Mouse (Mus musculus) neural tube, embryonic 14.5 days (tissue): ENCODE measurements at regions not wholly inside any gene's neighbourhood (a gene's known extent, or its start where the extent isn't known, plus 50 kb on each side); places are given as distances from the start of the nearest gene placed in this dataset.

Experiments
- ATAC-seq: fragments of 200-750 bp; cut with Nextera tagmentation; 2 replicates; pipeline ENCODE4 v1.8.0; 2017; ENCODE audit warnings: low read depth, mild to moderate bottlenecking, moderate TSS enrichment, moderate library complexity
- H3K27ac ChIP-seq: fragments of 300-500 bp; sonication (generic); 2 replicates; pipeline ENCODE4 v1.5.1; 2014; ENCODE audit warnings: low read depth, mild to moderate bottlenecking, control low read depth, low read length, moderate library complexity, mixed read lengths
- H3K27me3 ChIP-seq: fragments of 300-500 bp; sonication (generic); 2 replicates; pipeline ENCODE4 v1.6.1; 2014; ENCODE audit warnings: low read length; ENCODE audit not compliant: control insufficient read depth, insufficient read depth
- H3K36me3 ChIP-seq: fragments of 300-500 bp; sonication (generic); 2 replicates; pipeline ENCODE4 v1.6.1; 2014; ENCODE audit warnings: low read length, mixed read lengths; ENCODE audit not compliant: control insufficient read depth, insufficient read depth
- H3K4me1 ChIP-seq: fragments of 300-500 bp; sonication (generic); 2 replicates; pipeline ENCODE4 v1.6.1; 2014; ENCODE audit warnings: low read length; ENCODE audit not compliant: control insufficient read depth, insufficient read depth
- H3K4me2 ChIP-seq: fragments of 300-500 bp; sonication (generic); 2 replicates; pipeline ENCODE4 v1.6.1; 2014; ENCODE audit warnings: mild to moderate bottlenecking, low read depth, low read length, control low read depth
- H3K4me3 ChIP-seq: fragments of 300-500 bp; sonication (generic); 2 replicates; pipeline ENCODE4 v1.5.1; 2014; ENCODE audit warnings: low read depth, low read length, control low read depth, mixed read lengths
- H3K9ac ChIP-seq: fragments of 300-500 bp; sonication (generic); replicated peaks from 2 replicates; pipeline ENCODE4 v1.6.1; 2014; ENCODE audit warnings: low read depth, mild to moderate bottlenecking, control low read depth, low read length, mixed read lengths
- H3K9me3 ChIP-seq: fragments of 300-500 bp; sonication (generic); 2 replicates; pipeline ENCODE4 v1.6.1; 2016; ENCODE audit warnings: low read length; ENCODE audit not compliant: control insufficient read depth
- WGBS: fragments of 180-500 bp; shearing (Covaris S2); extraction: QIAGEN DNeasy Blood & Tissue Kit; methylation state at CpG from one replicate; pipeline ENCODE4 v1.1.7; 2014; 5-methylcytosine and 5-hydroxymethylcytosine counted together

DNA sequence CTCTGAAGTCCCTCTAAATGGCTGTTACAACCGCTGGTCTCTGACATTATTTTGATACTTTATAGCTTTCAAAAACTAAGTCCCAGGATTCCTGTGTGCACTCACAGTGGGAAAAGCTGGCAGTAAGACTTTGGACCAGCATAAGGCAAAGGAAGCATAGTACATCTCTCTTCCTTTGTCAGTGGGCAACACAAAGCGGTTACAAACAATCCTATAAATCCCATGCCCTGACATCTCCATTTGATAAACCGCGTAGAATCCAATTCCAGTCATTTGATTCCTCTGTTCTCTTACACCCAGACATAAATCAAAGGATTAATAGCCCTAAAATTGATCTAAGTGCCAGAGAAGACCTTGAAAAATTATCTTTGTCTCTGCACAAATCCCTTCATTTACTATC, 240.7 kb upstream of the Actbl2 start:
- no peak for ATAC-seq
- no peak overlapping the region for H3K9ac ChIP-seq
- no peak overlapping the region for H3K4me2 ChIP-seq
- no peaks in the 10 kb centered on the region for H3K36me3 ChIP-seq
- H3K4me1 ChIP-seq = no peaks in the 10 kb centered on the region
- H3K27ac ChIP-seq = no peak overlapping the region
- no peaks in the 10 kb centered on the region for H3K9me3 ChIP-seq
- WGBS = 20% methylated on average over 4 of the region's 4 CpGs
- no peaks in the 10 kb centered on the region for H3K27me3 ChIP-seq
- H3K4me3 ChIP-seq = no peak overlapping the region

DNA sequence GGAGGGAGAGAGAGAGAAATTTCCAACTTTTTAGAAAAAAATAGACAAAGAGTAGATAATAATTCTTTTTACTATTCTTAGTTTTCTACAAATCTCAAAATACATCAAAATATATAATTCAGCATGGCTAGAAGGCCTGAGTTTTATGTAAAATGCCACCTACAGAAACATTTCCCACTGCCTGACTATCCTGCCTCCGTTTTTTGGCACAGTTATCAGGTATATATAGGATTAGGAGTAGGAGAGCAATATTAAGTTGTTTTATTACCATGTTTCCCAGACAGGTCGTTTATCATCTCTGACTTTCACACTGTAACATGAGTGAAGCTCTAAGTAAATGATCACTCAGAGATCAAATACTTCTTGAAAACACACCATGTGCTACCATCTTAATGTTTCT, 224.7 kb upstream of the Actbl2 start:
- no peaks in the 10 kb centered on the region for H3K36me3 ChIP-seq

DNA sequence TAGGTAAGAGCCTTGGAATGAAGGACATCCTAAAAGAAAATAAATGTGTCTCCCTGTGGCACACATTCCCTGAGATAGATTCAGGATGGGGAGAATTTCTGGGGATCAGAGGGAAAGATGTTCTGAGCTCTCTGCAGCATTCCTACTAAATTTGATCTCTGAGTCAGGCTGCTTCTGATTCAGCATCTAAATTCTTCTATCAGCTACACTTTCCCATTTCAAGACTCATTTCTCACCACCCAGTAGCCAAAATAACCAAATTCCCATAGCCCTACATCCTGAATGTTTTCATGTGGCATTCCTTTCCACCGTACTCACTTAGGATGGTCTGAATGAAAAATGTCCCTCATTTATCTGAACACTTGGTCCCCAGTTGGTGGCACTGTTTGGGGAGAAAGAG, 223.2 kb upstream of the Actbl2 start:
- Histone ChIP-seq H3K36me3 (no peaks in the 10 kb centered on the region), H3K9ac (no peak overlapping the region), H3K4me2 (no peak overlapping the region), H3K27me3 (no peaks in the 10 kb centered on the region), H3K4me3 (no peak overlapping the region), H3K27ac (no peak overlapping the region), H3K9me3 (no peaks in the 10 kb centered on the region), H3K4me1 (no peaks in the 10 kb centered on the region)
- no peak for ATAC-seq
- WGBS = 70% methylated on average over 1 of the region's 1 CpGs

More for the DNA sequence above, 224.7 kb upstream of the Actbl2 start:
- Histone ChIP-seq H3K4me2 (no peak overlapping the region), H3K4me3 (no peak overlapping the region), H3K27ac (no peak overlapping the region), H3K27me3 (no peaks in the 10 kb centered on the region), H3K4me1 (no peaks in the 10 kb centered on the region), H3K9me3 (no peaks in the 10 kb centered on the region), H3K9ac (no peak overlapping the region)
- ATAC-seq = no peak
- 68% methylated on average over 2 of the region's 2 CpGs for WGBS

DNA sequence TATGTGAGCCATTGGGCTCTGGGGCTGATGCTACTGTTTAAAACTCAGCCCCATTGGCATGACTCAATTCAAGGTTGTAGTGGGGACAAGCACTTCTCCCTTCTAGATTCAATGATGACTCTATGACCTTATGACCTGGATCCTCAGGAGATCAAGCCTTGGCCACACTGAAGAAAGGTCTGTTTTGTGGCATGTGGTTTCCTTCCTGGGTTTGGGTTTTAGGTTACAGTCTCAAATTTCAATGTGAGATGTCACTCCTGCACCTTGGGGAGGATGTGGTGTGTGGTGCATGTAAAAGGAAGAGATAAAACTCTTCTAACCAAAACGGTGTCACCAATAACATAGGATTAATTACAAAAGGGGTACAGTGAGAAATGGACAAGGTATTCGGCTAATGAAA, 211.2 kb upstream of the Actbl2 start:
- Histone ChIP-seq H3K9ac (no peak overlapping the region), H3K9me3 (no peaks in the 10 kb centered on the region), H3K27me3 (no peaks in the 10 kb centered on the region), H3K4me1 (no peaks in the 10 kb centered on the region), H3K4me2 (no peak overlapping the region), H3K36me3 (no peaks in the 10 kb centered on the region), H3K4me3 (no peak overlapping the region), H3K27ac (no peak overlapping the region)
- 73% methylated on average over 2 of the region's 2 CpGs for WGBS
- ATAC-seq = no peak

DNA sequence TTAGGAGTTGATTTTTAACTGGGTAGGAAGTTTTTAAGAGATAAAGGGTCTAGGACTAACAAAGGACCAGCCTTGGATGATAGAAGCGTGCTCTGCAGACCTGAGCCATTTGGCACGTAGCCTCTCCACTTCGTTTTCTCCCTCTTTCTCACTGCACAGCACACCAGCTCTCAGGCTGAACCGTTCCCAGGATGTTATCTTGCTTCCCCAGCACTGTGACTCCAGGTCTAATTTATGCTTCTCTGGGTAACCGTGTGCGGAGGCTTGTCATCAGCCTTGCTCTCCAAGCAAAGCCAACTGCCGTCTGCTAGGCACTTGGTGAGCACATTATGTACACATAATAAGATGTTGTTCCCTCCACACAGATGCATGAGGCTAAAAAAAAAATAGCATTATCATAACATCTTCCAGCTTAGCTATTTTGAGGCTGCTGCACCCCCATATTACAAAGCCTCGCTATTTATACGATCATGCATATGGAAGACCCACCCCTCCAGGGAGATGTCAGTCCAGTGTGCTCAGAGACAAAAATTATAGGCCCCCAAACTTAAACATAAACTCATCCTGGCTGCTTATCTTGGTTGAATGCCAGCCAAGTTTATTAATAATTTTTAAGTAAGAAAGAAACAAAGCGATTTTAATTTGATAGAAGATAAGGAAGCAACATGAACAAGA, 210.3 kb upstream of the Actbl2 start:
- Histone ChIP-seq H3K27me3 (no peaks in the 10 kb centered on the region), H3K4me2 (no peak overlapping the region), H3K36me3 (no peaks in the 10 kb centered on the region), H3K9ac (no peak overlapping the region), H3K4me3 (no peak overlapping the region), H3K4me1 (no peaks in the 10 kb centered on the region), H3K9me3 (no peaks in the 10 kb centered on the region), H3K27ac (no peak overlapping the region)
- 59% methylated on average over 10 of the region's 10 CpGs for WGBS
- ATAC-seq = no peak

DNA sequence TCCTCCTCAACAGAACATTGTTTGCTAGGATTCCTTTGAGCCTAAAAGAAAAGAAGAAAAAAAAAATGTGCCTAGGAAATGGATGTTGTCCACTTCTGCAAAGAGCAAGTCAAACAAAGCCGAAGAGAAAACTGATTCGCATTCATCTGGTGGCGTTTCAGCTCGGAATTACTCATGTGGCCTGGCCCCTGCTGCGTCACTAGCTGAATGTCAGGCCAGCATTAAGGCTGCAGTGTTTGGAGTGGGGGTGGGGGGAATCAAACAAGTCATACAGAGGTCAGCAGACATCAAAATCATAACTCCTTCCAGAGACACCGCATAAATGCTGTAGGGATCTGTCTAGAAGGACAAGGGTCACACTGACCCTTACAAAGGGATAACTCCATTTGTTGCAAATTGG, 204.7 kb upstream of the Actbl2 start:
- no peak for ATAC-seq
- Histone ChIP-seq H3K27ac (no peak overlapping the region), H3K4me1 (no peaks in the 10 kb centered on the region; the same call in 1 of the 2 replicates), H3K9ac (no peak overlapping the region), H3K27me3 (no peaks in the 10 kb centered on the region), H3K9me3 (no peaks in the 10 kb centered on the region), H3K4me2 (no peak overlapping the region), H3K36me3 (no peaks in the 10 kb centered on the region), H3K4me3 (no peak overlapping the region)
- 20% methylated on average over 6 of the region's 6 CpGs for WGBS

DNA sequence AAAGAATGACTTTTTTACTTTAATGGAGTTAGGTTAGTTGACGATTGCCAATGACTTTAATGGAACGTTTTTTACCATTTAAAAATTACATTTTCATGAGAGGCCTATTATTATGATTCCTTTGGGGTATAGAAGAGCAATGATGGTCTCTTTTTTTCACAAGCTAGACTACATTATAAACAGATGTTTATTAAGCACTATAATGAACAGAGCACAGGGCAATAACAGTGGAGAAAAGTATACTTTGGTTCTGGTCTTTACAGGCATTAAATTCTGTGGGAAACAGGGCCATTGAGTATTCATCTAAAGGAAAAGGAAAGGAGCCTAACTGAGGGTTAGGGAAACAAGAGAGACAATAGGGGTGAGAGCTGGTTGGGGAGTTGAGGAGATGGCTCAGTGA, 199.0 kb upstream of the Actbl2 start:
- no peaks in the 10 kb centered on the region for H3K36me3 ChIP-seq
- no peaks in the 10 kb centered on the region for H3K9me3 ChIP-seq
- 74% methylated on average over 2 of the region's 2 CpGs for WGBS
- no peak overlapping the region for H3K4me3 ChIP-seq
- H3K4me1 ChIP-seq = no peaks in the 10 kb centered on the region
- no peaks in the 10 kb centered on the region for H3K27me3 ChIP-seq
- no peak overlapping the region for H3K9ac ChIP-seq
- no peak for ATAC-seq
- no peak overlapping the region for H3K4me2 ChIP-seq
- H3K27ac ChIP-seq = no peak overlapping the region

DNA sequence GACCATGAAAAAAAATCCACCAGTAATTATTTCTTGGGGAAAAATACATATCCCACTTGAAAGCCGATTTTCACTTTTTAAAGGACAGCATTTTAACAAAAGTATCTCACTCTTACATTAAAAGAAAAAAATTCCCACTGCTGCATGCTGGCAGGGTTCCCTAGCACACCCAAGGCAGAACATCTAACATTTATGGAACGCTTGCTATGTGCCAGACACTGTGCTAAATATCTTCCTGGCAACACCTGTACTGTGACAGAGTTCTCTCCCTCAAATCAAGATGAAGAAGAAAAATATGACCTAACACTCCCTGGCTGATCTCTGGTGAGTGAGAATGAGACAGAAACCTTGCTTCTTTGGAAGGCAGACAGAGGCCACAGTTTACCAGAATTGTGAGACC, 167.1 kb upstream of the Actbl2 start:
- 86% methylated on average over 2 of the region's 2 CpGs for WGBS
- Histone ChIP-seq H3K27ac (no peak overlapping the region), H3K9me3 (no peaks in the 10 kb centered on the region), H3K27me3 (no peaks in the 10 kb centered on the region), H3K4me1 (no peaks in the 10 kb centered on the region), H3K4me2 (no peak overlapping the region), H3K9ac (no peak overlapping the region), H3K36me3 (no peaks in the 10 kb centered on the region), H3K4me3 (no peak overlapping the region)
- no peak for ATAC-seq

DNA sequence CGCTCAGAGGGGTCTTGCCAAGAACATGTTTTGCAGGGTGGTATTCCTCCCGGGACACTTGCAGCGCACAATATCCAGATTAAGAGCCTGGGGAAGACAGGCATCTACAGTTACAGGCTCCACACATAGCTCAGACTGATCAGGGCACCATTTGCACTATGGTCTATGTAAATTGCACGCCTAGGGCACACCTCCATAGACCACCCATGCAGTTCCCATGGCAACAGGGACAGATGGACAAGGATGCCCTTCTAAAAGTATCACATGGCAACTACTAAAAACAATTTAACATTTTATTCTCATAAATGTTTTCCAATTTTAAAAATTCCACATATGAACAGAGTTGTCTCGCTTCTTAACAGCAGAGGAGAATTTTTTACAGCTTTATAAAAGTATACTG, 158.7 kb upstream of the Actbl2 start:
- no peak for ATAC-seq
- WGBS = 94% methylated on average over 5 of the region's 5 CpGs

More for the DNA sequence above, 158.7 kb upstream of the Actbl2 start:
- Histone ChIP-seq H3K9me3 (no peaks in the 10 kb centered on the region), H3K4me1 (no peaks in the 10 kb centered on the region), H3K27me3 (no peaks in the 10 kb centered on the region), H3K4me3 (no peak overlapping the region), H3K4me2 (no peak overlapping the region), H3K36me3 (no peaks in the 10 kb centered on the region), H3K27ac (no peak overlapping the region), H3K9ac (no peak overlapping the region)
